Mouse (Mus musculus): Measurements from ENCODE around the gene Foxk1. TPM values are rescaled to one million over a fixed set of nuclear protein-coding genes. Genes with fewer than 3 reads are reported as not detected.
A peak's percentile ranks its signal among the peaks of the same experiment; 100 is the strongest.

Foxk1 gene
- polyA plus RNA-seq, 1 experiment from 2014 or later, result 5.6 TPM

DNA sequence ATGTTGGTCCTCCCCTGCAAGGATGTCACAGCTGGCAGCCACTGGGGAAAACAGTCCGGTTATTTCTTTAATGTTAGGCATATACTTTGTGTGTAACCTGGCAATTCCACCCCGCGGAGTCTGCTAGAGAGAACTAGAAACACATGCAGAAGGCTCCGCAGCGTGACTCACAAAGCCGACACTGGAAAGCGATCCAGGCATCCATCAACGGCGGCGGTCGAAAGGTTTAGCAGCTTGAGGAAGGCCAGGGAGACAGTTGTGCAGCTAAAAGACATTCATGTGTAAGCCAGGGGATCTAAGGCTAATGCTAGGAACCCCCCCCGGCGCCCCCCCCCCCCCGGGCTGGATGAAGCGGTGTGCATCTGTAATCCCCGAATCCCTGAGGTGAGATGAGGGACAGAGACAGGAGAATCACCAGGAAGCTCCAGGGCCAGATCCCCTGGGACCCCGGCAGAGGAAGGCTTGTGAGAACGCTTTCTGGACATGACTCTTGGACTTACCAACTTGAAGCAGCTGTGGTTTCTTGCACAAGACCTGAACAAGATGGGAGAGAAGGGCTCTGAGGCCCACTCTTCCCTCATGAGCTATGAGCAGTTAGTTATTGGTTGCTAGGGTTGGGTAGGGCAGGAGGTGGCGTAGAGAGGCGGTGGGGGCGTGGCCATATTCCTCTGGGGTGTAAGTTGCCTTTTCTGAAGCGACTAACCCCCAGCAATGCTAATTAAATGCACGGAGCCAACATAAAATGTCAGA, 16.2 kb upstream of the Foxk1 start:
- Histone ChIP-seq H3K4me2 (ENCODE audit: low read length) (peak overlapping the region; percentile 23; the same call in 1 of the 2 replicates), H3K4me3 (ENCODE audit: low read depth, low read length) (no peak overlapping the region), H3K27me3 (replicated peaks; ENCODE audit: control insufficient read depth, insufficient read depth, low read length) (no peaks in the 10 kb centered on the region), H3K36me3 (ENCODE audit: control insufficient read depth, insufficient read depth, low read length) (no peaks in the 10 kb centered on the region), H3K9ac (ENCODE audit: low read length) (no peak overlapping the region), H3K4me1 (replicated peaks; ENCODE audit: control insufficient read depth, insufficient read depth, low read length) (peaks cover 22% of the 10 kb centered on the region), H3K9me3 (ENCODE audit: control insufficient read depth, low read length) (no peaks in the 10 kb centered on the region), H3K27ac (ENCODE audit: low read depth) (peak overlapping the region; percentile 60)
- ATAC-seq (replicated peaks; ENCODE audit: low FRiP score, low TSS enrichment, low read depth) (no peak), DNase-seq (ENCODE audit: low spot score) (peak; percentile 71)
- 36% methylated on average over 22 of the region's 23 CpGs for whole genome bisulfite sequencing

DNA sequence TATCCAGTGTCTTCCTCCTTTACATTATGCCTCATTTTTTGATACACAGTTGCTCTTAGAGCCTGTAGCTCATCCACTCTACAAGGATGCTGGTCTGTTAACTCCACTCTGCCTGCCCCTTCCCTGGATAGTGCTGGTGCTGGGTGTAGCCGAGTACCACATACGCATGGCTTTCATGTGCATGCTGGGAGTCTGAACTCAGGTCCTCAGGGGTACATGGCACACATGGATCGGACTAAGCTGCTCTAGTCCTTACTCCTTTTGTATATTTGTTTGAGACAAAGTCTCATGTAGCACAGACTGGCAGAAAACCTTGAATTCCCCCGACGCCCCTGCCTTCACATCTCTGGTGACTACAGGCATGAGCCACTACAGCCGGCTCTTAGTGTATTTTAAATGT, 15.0 kb upstream of the Foxk1 start:
- Histone ChIP-seq H3K36me3 (ENCODE audit: control insufficient read depth, insufficient read depth, low read length) (no peaks in the 10 kb centered on the region), H3K4me3 (ENCODE audit: low read depth, low read length) (no peak overlapping the region), H3K9me3 (ENCODE audit: control insufficient read depth, low read length) (no peaks in the 10 kb centered on the region), H3K4me1 (replicated peaks; ENCODE audit: control insufficient read depth, insufficient read depth, low read length) (peaks cover 22% of the 10 kb centered on the region), H3K4me2 (ENCODE audit: low read length) (no peak overlapping the region), H3K27me3 (replicated peaks; ENCODE audit: control insufficient read depth, insufficient read depth, low read length) (no peaks in the 10 kb centered on the region), H3K9ac (ENCODE audit: low read length) (no peak overlapping the region), H3K27ac (ENCODE audit: low read depth) (peak overlapping the region; percentile 80)
- 57% methylated on average over 6 of the region's 6 CpGs for WGBS
- ATAC-seq (replicated peaks; ENCODE audit: low FRiP score, low TSS enrichment, low read depth) (no peak), DNase-seq (ENCODE audit: low spot score) (no peak)

GRCm38 (mm10) chr5:142386784-142387680, 14.3 kb upstream of the Foxk1 start:
- no peaks in the 10 kb centered on the region for H3K27me3 ChIP-seq (replicated peaks; ENCODE audit: control insufficient read depth, insufficient read depth, low read length)
- ATAC-seq (replicated peaks; ENCODE audit: low FRiP score, low TSS enrichment, low read depth) (peak; percentile 48), DNase-seq (ENCODE audit: low spot score) (peak; percentile 71)
- no peaks in the 10 kb centered on the region for H3K36me3 ChIP-seq (ENCODE audit: control insufficient read depth, insufficient read depth, low read length)
- no peaks in the 10 kb centered on the region for H3K9me3 ChIP-seq (ENCODE audit: control insufficient read depth, low read length)
- WGBS, result 32% methylated on average over 17 of the region's 17 CpGs
- H3K4me1 ChIP-seq (replicated peaks; ENCODE audit: control insufficient read depth, insufficient read depth, low read length), result peaks cover 22% of the 10 kb centered on the region
- H3K4me2 ChIP-seq (ENCODE audit: low read length), result 0 out of 2 replicates have a peak overlapping the region, but pooled peaks have one; percentile 5
- no peak overlapping the region for H3K4me3 ChIP-seq (ENCODE audit: low read depth, low read length)
- peak overlapping the region; percentile 80 for H3K27ac ChIP-seq (ENCODE audit: low read depth)
- H3K9ac ChIP-seq (ENCODE audit: low read length), result no peak overlapping the region

- peak overlapping the region; percentile 80; the same call in 1 of the 2 replicates for H3K27ac ChIP-seq (ENCODE audit: low read depth)
- no peak for DNase-seq (ENCODE audit: low spot score)
These were observed 13.6 kb upstream of the Foxk1 start for GRCm38 (mm10) chr5:142387716-142388115.

GRCm38 (mm10) chr5:142391691-142392090, 9.6 kb upstream of the Foxk1 start:
- WGBS, result 67% methylated on average over 5 of the region's 5 CpGs

More at GRCm38 (mm10) chr5:142387716-142388115, 13.6 kb upstream of the Foxk1 start:
- no peak for ATAC-seq (replicated peaks; ENCODE audit: low FRiP score, low TSS enrichment, low read depth)
- Histone ChIP-seq H3K4me3 (ENCODE audit: low read depth, low read length) (no peak overlapping the region), H3K9ac (ENCODE audit: low read length) (no peak overlapping the region), H3K36me3 (ENCODE audit: control insufficient read depth, insufficient read depth, low read length) (no peaks in the 10 kb centered on the region), H3K27me3 (replicated peaks; ENCODE audit: control insufficient read depth, insufficient read depth, low read length) (no peaks in the 10 kb centered on the region), H3K4me1 (replicated peaks; ENCODE audit: control insufficient read depth, insufficient read depth, low read length) (peaks cover 22% of the 10 kb centered on the region), H3K4me2 (ENCODE audit: low read length) (no peak overlapping the region), H3K9me3 (ENCODE audit: control insufficient read depth, low read length) (no peaks in the 10 kb centered on the region)
- WGBS, result 90% methylated on average over 4 of the region's 4 CpGs

GRCm38 (mm10) chr5:142394602-142395252, 6.6 kb upstream of the Foxk1 start:
- H3K27me3 ChIP-seq (replicated peaks; ENCODE audit: control insufficient read depth, insufficient read depth, low read length), result no peaks in the 10 kb centered on the region
- 88% methylated on average over 6 of the region's 6 CpGs for WGBS
- H3K27ac ChIP-seq (ENCODE audit: low read depth), result no peak overlapping the region
- DNase-seq (ENCODE audit: low spot score) (no peak), ATAC-seq (replicated peaks; ENCODE audit: low FRiP score, low TSS enrichment, low read depth) (no peak)
- no peak overlapping the region for H3K9ac ChIP-seq (ENCODE audit: low read length)
- no peak overlapping the region for H3K4me2 ChIP-seq (ENCODE audit: low read length)
- no peaks in the 10 kb centered on the region for H3K9me3 ChIP-seq (ENCODE audit: control insufficient read depth, low read length)
- no peak overlapping the region for H3K4me3 ChIP-seq (ENCODE audit: low read depth, low read length)
- H3K4me1 ChIP-seq (replicated peaks; ENCODE audit: control insufficient read depth, insufficient read depth, low read length), result no peaks in the 10 kb centered on the region
- H3K36me3 ChIP-seq (ENCODE audit: control insufficient read depth, insufficient read depth, low read length), result no peaks in the 10 kb centered on the region

More at GRCm38 (mm10) chr5:142391691-142392090, 9.6 kb upstream of the Foxk1 start:
- DNase-seq (ENCODE audit: low spot score), result no peak
- no peaks in the 10 kb centered on the region for H3K9me3 ChIP-seq (ENCODE audit: control insufficient read depth, low read length)
- H3K27me3 ChIP-seq (replicated peaks; ENCODE audit: control insufficient read depth, insufficient read depth, low read length), result no peaks in the 10 kb centered on the region
- H3K4me3 ChIP-seq (ENCODE audit: low read depth, low read length), result no peak overlapping the region
- H3K4me1 ChIP-seq (replicated peaks; ENCODE audit: control insufficient read depth, insufficient read depth, low read length), result peaks cover 6% of the 10 kb centered on the region
- no peak overlapping the region for H3K4me2 ChIP-seq (ENCODE audit: low read length)
- ATAC-seq (replicated peaks; ENCODE audit: low FRiP score, low TSS enrichment, low read depth), result no peak
- no peak overlapping the region for H3K9ac ChIP-seq (ENCODE audit: low read length)
- H3K27ac ChIP-seq (ENCODE audit: low read depth), result no peak overlapping the region
- no peaks in the 10 kb centered on the region for H3K36me3 ChIP-seq (ENCODE audit: control insufficient read depth, insufficient read depth, low read length)

DNA sequence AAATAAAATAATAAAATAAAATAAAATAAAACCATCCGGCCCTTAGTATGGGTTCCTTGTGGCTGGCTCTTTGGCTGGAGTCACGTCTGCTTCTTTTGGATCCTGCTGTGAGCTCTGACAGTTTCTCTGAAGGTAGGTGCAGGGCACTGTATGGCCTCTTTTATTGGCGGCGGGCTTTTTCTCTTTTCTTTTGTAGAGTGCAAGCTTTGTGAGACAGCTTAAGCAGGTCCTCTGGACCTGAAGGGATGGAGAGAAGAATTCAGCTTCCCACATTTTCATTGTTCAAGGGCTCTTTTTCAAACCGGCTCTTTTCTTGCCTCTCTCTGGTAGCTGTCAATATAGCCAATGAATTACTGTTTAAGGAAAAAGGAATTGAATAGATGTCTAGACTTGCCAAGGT, 5.4 kb upstream of the Foxk1 start:
- H3K4me1 ChIP-seq (replicated peaks; ENCODE audit: control insufficient read depth, insufficient read depth, low read length), result peaks cover 7% of the 10 kb centered on the region; the same call in 1 of the 2 replicates
- 63% methylated on average over 5 of the region's 5 CpGs for WGBS
- no peaks in the 10 kb centered on the region for H3K9me3 ChIP-seq (ENCODE audit: control insufficient read depth, low read length)
- H3K36me3 ChIP-seq (ENCODE audit: control insufficient read depth, insufficient read depth, low read length), result no peaks in the 10 kb centered on the region
- no peak for ATAC-seq (replicated peaks; ENCODE audit: low FRiP score, low TSS enrichment, low read depth)
- no peak overlapping the region for H3K4me2 ChIP-seq (ENCODE audit: low read length)
- no peak overlapping the region for H3K9ac ChIP-seq (ENCODE audit: low read length)
- DNase-seq (ENCODE audit: low spot score), result no peak
- H3K27me3 ChIP-seq (replicated peaks; ENCODE audit: control insufficient read depth, insufficient read depth, low read length), result no peaks in the 10 kb centered on the region
- no peak overlapping the region for H3K4me3 ChIP-seq (ENCODE audit: low read depth, low read length)
- no peak overlapping the region for H3K27ac ChIP-seq (ENCODE audit: low read depth)

DNA sequence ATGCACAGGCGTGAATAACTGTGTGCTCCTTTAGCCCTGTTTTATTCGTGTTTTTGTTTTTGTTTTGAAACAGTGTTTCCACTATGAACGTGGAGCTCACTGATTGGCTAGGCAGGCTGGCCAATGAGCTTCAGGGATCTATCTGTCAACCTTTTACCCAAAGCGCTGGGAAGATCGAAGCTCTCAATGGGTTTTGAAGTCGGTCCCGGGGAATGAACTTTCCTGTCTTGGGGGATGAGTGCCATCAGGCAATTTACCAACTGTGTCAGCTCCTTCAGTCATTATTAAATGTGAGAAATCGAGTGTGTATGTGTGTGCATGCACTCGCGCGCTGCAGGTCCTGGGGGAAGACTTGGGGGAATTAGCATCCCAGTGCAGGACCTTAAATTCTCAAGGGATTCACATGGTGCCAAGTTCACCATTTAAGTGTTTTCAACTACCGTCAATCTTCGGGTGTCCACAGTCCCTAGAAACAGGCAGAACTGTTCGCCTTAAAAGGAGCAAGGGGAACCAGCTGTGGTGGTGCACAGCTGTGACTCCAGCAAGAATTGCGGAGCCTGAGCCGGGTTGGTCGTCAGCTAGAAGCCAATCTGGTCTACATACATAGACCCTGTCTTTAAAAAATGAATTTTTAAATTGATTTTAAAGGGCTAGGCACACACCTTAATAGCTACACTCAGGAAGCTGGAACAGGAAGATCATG, 965 bp upstream of the Foxk1 start:
- H3K27ac ChIP-seq (ENCODE audit: low read depth), result 0 out of 2 replicates have a peak overlapping the region, but pooled peaks have one; percentile 17
- H3K4me3 ChIP-seq (ENCODE audit: low read depth, low read length), result peak overlapping the region; percentile 96
- H3K36me3 ChIP-seq (ENCODE audit: control insufficient read depth, insufficient read depth, low read length), result peaks cover 8% of the 10 kb centered on the region; the same call in 1 of the 2 replicates
- H3K4me2 ChIP-seq (ENCODE audit: low read length), result peak overlapping the region; percentile 79
- peak overlapping the region; percentile 43 for H3K9ac ChIP-seq (ENCODE audit: low read length)
- WGBS, result 23% methylated on average over 17 of the region's 17 CpGs
- H3K4me1 ChIP-seq (replicated peaks; ENCODE audit: control insufficient read depth, insufficient read depth, low read length), result peaks cover 22% of the 10 kb centered on the region
- DNase-seq (ENCODE audit: low spot score) (peak; percentile 65), ATAC-seq (replicated peaks; ENCODE audit: low FRiP score, low TSS enrichment, low read depth) (no peak)
- H3K27me3 ChIP-seq (replicated peaks; ENCODE audit: control insufficient read depth, insufficient read depth, low read length), result no peaks in the 10 kb centered on the region
- H3K9me3 ChIP-seq (ENCODE audit: control insufficient read depth, low read length), result no peaks in the 10 kb centered on the region
